Mouse (Mus musculus): ENCODE data around the gene Nip7. TPM values are rescaled to one million over a fixed set of nuclear protein-coding genes. Genes with fewer than 3 reads are reported as not detected.
"Not testable (repeated sequence)": the region's sequence is repeated elsewhere in the genome, so short reads cannot be mapped to it uniquely, and the experiment has no call there.

The Nip7 gene
- total RNA-seq, 1 experiment from 2014 or later = 20.4 TPM

DNA sequence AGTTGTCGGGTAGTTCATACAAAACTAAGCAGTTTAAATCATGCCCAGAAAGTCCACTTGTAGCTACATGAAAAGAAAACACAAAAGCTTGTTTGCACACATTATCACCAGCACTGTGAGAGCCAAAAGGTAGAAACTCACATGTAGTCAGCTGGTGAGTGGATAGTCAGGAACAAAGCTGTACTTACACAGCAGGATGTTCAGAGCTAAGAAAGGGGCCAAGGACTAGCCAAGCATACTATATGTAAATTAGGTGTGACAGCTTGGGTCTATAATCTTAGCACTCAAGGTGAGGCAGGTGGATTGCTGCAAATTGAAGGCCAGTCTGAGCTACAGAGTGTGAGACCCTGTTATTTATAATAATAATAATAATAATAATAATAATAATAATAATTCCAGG is 5.9 kb downstream of the Nip7 start:
- no peak for ATAC-seq (replicated peaks; ENCODE audit: low read depth, poor library complexity, severe bottlenecking)

DNA sequence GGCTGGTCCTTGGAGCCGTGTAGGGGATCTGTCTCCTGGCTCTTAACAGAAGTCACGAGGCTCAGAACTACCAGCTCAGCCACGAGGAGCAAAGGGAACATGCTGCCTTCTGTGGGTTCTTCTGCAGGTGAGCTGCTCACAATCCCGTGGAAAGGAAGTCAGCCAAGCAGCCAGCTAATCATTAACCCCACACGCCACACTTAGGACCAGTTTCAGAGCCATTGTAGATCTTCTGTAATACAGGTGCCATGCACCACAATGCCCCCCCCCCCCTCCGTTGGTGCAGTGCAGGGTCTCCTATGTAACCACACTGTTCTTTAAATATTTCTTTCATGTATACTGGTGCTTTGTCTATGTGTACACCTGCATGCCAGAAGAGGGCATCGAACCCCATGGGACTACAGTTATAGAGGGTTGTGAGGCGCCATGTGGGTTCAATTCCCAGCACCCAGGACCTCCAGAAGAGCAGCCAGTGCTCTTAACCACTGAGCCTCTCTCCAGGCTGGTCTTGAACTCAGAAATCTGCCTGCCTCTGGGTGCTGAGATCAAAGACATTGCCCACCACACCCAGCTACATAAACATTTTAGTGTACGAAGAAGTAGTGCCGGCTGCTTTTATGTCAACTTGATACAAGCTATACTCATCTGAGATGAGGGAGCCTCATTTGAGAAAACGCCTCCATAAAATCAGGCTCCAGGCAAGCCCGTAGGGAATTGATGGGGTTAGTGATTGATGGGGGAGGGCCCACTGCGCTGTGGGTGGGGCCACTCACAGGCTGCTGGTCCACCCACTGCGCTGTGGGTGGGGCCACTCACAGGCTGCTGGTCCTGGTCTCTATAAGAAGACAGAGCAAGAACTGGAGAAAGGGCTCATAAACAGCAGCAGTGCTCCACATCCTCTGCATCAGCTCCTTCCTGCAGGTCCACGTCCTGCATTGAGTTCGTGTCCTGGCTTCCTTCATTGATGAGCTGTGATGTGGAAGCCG is 9.1 kb downstream of the Nip7 start, which contains the start of gene Tmed6:
Tmed6 (minus strand) TSS at position 134 of the 986 bp plus-strand sequence.
- peak; percentile 82 for ATAC-seq (replicated peaks; ENCODE audit: low read depth, poor library complexity, severe bottlenecking)

DNA sequence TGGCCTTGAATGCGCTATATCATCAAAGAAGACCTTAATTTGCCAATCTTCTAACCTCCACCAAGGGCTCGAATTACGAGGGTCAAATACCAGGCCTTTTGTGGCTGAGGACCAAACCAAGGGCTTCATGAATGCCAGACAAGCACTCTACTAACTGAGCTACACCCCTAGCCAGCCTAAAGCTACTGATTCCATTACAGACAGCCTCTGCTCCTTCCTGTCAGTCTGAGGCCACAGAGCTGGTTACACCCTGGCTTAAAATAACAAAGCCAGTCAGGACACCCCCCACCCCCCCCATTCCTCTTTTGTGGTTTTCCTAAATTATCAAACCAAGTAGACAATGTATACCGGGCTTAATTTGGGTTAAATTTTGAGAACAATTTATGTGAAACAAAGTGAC is 17.0 kb downstream of the Nip7 start:
- ATAC-seq (replicated peaks; ENCODE audit: low read depth, poor library complexity, severe bottlenecking) = peak; percentile 60

DNA sequence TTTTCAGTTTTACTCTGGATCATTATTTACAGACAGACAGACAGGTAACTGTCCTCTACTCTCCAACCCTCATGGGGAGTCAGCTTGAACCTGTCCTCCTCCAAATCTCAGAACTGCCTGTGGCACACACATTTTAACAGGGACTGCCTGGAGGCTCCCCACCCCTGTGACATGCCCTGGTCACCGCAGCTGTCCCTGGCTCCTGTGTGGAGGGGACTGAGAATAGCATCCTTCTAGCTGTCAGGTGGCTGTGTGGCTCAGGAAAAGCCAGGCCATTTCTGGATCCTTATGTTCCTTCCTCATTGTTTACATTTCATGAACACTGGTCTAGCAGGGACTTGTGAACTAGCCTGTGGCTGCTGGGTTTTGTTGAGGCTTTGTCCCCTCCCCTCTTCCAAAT is 17.5 kb downstream of the Nip7 start:
- ATAC-seq (replicated peaks; ENCODE audit: low read depth, poor library complexity, severe bottlenecking) = no peak

DNA sequence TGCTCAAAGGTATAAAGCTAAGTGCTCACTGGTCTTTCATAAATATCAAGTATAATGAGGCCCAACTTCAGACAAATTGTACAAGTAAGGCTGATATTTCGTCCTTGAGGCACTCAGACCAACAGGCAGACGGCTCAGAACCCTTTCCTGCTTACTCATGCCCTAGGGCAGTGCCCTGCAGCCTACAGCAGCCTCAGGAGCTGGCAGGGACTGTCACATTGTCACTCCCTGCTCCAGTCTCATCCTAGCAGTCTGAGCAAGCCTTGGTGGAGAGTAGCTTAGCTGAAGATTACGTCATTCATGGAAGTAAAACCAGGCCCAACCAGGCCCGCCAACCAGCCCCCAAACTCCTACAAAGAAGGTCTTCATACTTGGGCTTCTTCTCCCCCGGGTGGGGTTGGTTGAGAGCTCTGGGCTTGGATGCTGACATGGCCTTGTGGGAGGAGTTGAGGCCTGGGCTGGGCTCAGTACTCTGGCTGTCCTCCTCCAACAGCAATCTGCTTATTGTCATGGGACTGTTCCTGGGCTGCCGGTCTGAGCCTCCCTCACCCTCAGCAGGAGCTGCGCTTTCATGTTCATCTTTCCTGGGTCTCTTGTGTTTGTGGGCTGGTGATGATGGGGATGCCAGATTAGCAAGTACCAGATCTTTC is 19.7 kb downstream of the Nip7 start:
- ATAC-seq (replicated peaks; ENCODE audit: low read depth, poor library complexity, severe bottlenecking) = no peak

DNA sequence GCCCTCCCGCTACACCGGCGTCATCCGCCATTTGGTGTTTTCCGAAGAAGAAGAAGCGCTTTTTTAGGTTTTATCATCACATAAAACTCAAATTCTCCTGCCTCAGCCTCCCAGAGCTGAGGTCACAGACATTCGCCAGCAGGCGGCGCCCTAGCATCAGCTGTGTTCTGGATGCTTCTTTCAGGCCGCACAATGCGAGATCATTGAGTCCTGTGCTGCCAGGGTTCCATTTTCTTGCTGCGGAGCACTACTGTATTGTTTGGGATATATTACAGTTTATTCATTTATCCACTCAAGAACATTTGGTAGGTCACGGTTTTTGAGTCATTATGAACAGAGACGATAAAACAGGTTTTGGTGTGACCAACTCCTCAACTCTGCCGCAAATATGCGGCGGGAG is 28.7 kb downstream of the Nip7 start:
- ATAC-seq (replicated peaks; ENCODE audit: low read depth, poor library complexity, severe bottlenecking) = no peak

DNA sequence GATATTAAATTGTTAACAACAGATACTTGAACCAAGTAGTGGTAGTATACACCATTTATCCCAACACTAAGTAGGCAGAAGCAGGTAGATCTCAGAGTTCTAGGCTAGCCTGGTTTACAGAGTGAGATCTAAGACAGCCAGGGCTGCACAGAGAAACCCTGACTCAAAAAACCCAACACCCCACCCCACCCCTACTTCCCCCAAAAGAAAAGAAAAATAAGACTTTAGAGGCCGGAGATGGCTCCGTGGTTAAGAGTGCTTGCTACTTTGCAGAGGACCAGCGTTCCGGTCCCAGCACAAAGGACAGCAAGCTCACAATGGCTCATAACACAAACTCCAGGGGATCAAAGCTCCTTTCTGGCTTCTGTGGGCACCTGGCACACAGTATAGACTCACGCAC is 29.3 kb downstream of the Nip7 start:
- no peak for ATAC-seq (replicated peaks; ENCODE audit: low read depth, poor library complexity, severe bottlenecking)

DNA sequence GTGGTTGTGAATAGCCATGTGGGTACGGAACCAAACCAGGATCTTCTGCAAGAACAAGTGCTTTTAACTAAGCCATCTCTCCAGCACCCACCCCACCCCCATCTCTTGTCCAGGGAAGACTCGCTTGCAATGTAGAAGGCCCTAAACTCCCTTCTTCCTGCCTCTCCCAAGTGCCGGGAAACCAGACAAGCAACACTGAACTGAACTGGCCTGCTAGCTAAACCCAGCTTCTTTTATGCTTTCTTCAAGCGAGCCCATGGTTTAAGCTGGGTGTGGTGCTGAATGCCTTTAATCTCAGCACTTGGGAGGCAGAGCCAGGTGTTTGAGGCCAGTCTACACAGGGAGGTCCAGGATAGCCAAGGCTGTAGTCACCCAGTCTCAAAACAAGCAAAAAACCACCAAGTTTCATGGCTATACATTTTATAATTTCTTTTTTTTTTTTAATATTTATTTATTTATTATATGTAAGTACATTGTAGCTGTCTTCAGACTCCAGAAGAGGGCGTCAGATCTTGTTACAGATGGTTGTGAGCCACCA is 31.9 kb downstream of the Nip7 start:
- no peak for ATAC-seq (replicated peaks; ENCODE audit: low read depth, poor library complexity, severe bottlenecking)

DNA sequence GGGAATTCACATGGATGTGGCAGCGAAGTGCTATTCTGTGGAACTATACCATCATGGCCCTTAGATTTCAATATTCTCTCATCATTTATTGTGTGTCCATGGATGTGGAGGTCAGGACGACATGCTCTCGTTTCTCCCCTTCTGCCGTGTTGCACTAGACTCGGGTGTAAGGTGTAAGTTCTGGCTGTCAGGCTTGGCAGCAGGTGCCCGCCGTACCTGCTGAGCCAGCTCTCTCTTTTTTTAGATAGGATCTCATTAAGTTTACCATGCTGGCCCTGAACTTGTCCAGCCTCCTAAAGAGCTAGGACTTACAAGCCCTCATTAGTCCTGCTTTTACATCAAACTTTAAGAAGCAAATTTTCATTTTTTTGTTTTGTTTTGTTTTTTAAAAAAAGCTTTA is 33.9 kb downstream of the Nip7 start:
- ATAC-seq (replicated peaks; ENCODE audit: low read depth, poor library complexity, severe bottlenecking) = no peak

DNA sequence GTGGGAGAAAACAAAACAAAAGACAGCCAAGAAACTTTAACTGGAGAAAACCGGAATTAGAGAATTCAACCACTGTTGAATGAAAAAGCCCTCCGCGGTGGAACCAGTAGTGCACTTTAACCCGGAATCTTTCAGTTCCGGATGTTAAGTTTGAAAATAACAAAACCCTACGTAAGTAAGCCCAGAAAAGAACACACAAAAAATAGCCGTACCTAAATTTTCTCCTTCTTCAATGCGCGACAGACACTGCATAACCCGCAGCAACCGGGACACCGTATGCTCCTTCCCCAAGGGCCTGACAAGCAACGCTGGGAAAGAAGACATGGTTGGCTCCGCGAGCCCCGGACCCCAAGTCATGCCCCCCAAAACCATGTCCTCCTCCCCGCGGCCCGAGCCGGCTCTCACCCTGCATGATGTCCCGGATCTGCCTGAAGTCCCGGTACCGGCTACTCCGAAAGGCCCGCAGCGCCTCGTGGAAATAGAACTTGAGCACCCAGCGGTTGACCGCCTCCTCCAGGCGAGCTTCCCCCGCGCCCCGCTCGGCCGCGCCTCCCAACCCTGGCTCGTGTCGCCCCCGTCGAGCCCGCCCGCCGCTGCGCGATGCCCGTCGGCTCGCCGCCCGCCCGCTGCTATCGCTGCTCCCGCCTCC is 39.2 kb downstream of the Nip7 start:
- peak; percentile 17; the same call in 1 of the 2 replicates for ATAC-seq (replicated peaks; ENCODE audit: low read depth, poor library complexity, severe bottlenecking)

DNA sequence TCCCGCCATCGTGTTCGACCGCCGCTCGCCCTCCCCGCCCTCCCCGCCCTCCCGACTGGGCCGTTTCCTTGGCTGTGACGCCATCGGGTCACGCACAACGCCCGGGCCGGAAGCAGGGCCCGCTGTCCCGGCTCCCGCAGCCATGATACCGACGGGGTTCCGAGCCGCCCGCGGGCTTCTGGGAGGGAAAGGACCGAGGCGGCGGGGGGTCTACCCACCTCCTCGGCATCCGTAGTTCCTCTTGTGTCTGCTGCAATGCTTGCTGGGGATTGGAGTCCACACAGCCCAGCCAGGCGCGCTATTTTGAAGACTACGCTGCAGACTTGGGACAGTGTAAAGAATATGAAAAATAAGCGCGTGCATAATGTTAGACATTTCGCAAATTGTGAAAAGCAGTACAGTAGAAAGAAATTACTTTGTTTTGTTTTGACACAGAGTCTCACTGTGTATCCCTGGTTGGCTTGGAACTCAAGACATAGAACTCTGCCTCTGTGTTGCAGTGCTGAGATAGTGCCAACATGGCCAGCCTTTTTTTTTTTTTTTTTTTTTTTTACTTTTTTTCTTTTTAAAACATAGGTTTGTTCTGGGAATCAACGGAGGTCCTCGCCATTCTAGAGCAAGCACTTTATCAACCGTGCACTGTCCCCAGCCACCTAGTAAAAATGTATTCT is 39.8 kb downstream of the Nip7 start, which contains the start of gene Terf2:
Terf2 (minus strand) TSS at position 182 of the 671 bp plus-strand sequence.
- peak; percentile 96 for ATAC-seq (replicated peaks; ENCODE audit: low read depth, poor library complexity, severe bottlenecking)

DNA sequence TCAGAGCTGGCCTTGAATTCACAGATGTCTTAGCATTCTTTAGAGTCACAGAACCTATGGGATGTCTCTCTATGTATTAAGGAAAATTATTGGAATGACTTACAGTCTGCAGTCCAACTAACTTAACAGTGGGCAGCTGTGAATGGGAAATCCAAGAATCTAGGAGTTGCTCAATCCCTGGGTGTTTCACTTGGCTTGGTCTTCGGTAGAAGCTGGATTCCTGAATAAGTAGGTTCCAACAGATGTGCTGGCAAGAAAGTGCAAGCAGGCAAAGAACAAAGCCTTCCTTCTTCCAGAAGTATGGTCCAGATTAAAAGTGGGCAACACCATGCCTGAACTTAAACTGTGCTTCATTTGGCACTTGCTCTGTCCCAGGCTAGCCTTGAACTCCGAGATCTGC is 44.0 kb downstream of the Nip7 start:
- no peak for ATAC-seq (replicated peaks; ENCODE audit: low read depth, poor library complexity, severe bottlenecking)

DNA sequence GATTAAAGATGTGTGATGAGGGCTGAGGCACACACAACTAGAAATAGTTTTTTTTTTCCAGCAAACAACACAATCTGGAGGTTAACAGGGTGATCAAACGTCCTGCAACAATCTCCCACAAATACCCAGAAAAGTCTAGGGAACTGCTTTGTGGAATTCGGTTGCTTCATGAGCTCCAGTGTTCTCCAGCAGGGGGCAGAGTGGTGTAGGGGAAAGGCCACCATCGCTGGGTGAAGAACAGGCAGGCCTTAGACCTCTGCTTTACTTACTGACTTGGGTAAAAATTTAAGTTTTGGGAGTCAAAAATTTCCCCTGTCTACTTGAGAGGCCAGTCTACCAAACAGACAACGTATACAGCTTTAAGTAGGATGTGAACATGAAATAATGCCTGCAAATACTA is 47.9 kb downstream of the Nip7 start:
- ATAC-seq (replicated peaks; ENCODE audit: low read depth, poor library complexity, severe bottlenecking) = peak; percentile 90

DNA sequence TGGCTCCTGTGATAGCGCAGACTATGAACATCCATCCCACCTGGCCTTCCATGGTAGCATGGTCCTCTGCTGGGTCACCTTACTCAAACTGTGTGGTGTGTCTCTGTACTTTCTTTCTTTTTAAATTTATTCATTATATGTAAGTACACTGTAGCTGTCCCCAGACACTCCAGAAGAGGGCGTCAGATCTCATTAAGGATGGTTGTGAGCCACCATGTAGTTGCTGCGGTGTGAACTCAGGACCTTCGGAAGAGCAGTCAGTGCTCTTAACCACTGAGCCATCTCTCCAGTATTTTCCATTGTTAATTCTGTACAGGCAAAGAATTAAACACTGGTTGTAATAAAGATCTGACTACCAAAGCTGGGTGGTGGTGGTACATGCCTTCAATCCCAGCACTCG is 51.4 kb downstream of the Nip7 start:
- ATAC-seq (replicated peaks; ENCODE audit: low read depth, poor library complexity, severe bottlenecking) = not testable (repeated sequence)

DNA sequence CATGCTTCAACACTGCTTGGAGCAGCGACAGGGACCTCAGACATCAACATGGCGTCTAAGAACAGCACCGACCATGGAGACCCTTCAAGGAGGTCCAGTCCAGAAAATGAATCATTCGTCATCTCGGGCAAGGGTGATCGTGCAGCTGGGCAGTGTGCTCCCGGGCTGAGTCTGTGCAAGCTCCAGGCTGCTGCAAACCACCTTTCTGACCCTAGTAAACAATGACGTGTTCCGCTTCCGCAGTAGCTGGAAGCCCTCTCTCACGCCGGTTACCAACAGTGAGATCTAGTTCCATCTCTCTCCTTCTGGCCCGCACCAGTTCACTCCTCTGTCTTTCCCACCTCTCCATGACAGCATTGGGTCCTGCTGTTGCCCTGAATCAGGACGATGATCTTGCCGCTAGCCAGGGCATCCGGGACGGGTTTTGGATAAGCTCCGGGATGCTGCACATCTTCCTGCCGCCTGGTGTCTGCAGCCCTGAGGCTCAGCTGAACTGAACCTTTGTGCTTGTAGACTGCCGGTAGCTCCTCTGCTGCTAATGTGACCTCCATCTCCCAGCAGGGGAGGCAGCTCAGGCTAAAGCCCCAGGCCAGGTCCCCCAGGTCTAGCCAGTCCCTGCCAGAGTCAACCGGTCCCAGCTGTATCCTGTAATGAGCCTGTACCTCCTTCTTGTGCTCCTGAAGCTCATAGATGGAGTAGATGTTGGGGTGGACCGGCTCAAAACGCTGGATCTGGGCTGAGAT is 52.5 kb downstream of the Nip7 start:
- no peak for ATAC-seq (replicated peaks; ENCODE audit: low read depth, poor library complexity, severe bottlenecking)

DNA sequence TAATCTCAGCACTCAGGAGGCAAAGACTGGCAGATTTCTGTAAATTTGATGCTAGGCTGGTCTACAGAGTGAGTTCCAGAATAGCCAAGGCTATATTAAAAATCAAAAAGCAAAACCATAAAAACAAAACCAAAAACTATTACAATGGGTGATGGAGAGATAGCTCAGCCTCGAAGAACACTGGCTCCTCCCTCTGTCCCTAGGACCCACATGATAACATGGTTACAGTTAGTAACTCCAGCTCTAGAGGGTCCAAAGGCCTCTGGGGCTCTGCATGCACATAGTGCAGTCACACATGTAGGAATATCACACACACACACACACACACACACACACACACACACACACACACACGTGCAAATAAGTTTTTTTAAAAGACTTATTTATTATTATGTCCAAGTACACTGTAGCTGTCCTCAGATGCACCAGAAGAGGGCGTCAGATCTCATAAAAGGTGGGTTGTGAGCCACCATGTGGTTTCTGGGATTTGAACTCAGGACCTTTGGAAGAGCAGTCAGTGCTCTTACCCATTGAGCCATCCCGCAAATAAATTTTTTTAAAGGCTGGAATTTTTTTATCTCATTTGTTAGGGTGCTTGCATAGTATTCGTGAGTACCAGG is 53.2 kb downstream of the Nip7 start:
- no peak for ATAC-seq (replicated peaks; ENCODE audit: low read depth, poor library complexity, severe bottlenecking)

Data from common myeloid progenitor, adult 5-6 weeks (primary cell).